Mouse (Mus musculus) C2C12 (cell line): ENCODE results near the gene Fads2.

Experiments
- CEBPB ChIP-seq: IDR thresholded peaks from one replicate; pipeline ENCODE4 v1.6.1; 2011; ENCODE audit warnings: low read depth, mild to moderate bottlenecking, control low read depth, moderate library complexity
- CTCF ChIP-seq: IDR thresholded peaks from one replicate; pipeline ENCODE4 v1.5.1; 2011; ENCODE audit not compliant: control insufficient read depth, insufficient read depth, insufficient read length
- MAX ChIP-seq: IDR thresholded peaks from one replicate; pipeline ENCODE4 v1.6.1; 2011; ENCODE audit warnings: mild to moderate bottlenecking, control low read depth

- TF ChIP-seq CTCF (no peak), MAX (no peak), CEBPB (no peak)
These were observed 43.8 kb downstream of the Fads2 start for GRCm38 (mm10) chr19:10057486-10058351.
